Mouse (Mus musculus): ENCODE measurements at regions not wholly inside any gene's neighbourhood (a gene's known extent, or its start where the extent isn't known, plus 50 kb on each side); places are given as distances from the start of the nearest gene placed in this dataset.

GRCm38 (mm10) chr6:111866101-111866598 lies 407.4 kb upstream of the Lmcd1 start:
- intact Hi-C loops (cut with DNase I) = no loop called here
- no peak for DNase-seq

GRCm38 (mm10) chr6:111882557-111882956 lies 391.0 kb upstream of the Lmcd1 start:
- DNase-seq = no peak
- intact Hi-C loops (cut with DNase I) = no loop called here

GRCm38 (mm10) chr6:111883946-111884345 lies 389.6 kb upstream of the Lmcd1 start:
- DNase-seq = peak in 1 of 2 experiments; percentile 2
- intact Hi-C loops (cut with DNase I) = no loop called here

- intact Hi-C loops (cut with DNase I) = no loop called here
- DNase-seq = no peak
Measured at GRCm38 (mm10) chr6:111911997-111912396, 361.6 kb upstream of the Lmcd1 start.

GRCm38 (mm10) chr6:111913771-111914405 lies 359.7 kb upstream of the Lmcd1 start:
- DNase-seq = no peak
- intact Hi-C loops (cut with DNase I) = no loop called here

- no peak for DNase-seq
- intact Hi-C loops (cut with DNase I) = no loop called here
Measured at GRCm38 (mm10) chr6:111917248-111917721, 356.3 kb upstream of the Lmcd1 start.

GRCm38 (mm10) chr6:111917868-111918597 lies 355.5 kb upstream of the Lmcd1 start:
- intact Hi-C loops (cut with DNase I) = no loop called here
- DNase-seq = peak in 1 of 2 experiments; percentile 17

- DNase-seq = no peak
- intact Hi-C loops (cut with DNase I) = no loop called here
Measured at GRCm38 (mm10) chr6:111932596-111932995, 341.0 kb upstream of the Lmcd1 start.

GRCm38 (mm10) chr6:111954401-111954800 lies 319.2 kb upstream of the Lmcd1 start:
- intact Hi-C loops (cut with DNase I) = no loop called here
- no peak for DNase-seq

- intact Hi-C loops (cut with DNase I) = no loop called here
- peak; percentile 1 to 12 for DNase-seq
Measured at GRCm38 (mm10) chr6:111965766-111966165, 307.8 kb upstream of the Lmcd1 start.

- peak; percentile 5 to 17 for DNase-seq
- intact Hi-C loops (cut with DNase I) = loop anchor here (10.0 kb wide), 1 partner anchor 189 kb away; no protein-coding TSS in a partner anchor
Measured at GRCm38 (mm10) chr6:111985452-111985851, 288.1 kb upstream of the Lmcd1 start.

- DNase-seq = no peak
- intact Hi-C loops (cut with DNase I) = no loop called here
Measured at GRCm38 (mm10) chr6:111995823-111996222, 277.7 kb upstream of the Lmcd1 start.

GRCm38 (mm10) chr6:112003784-112004471 lies 269.6 kb upstream of the Lmcd1 start:
- intact Hi-C loops (cut with DNase I) = no loop called here
- no peak for DNase-seq

GRCm38 (mm10) chr6:112026261-112027205 lies 247.0 kb upstream of the Lmcd1 start:
- DNase-seq = no peak
- intact Hi-C loops (cut with DNase I) = no loop called here

- intact Hi-C loops (cut with DNase I) = no loop called here
Measured at GRCm38 (mm10) chr6:112050548-112051184, 222.9 kb upstream of the Lmcd1 start.

GRCm38 (mm10) chr6:112052193-112052592 lies 221.4 kb upstream of the Lmcd1 start:
- intact Hi-C loops (cut with DNase I) = no loop called here
- DNase-seq = no peak

More at GRCm38 (mm10) chr6:112050548-112051184, 222.9 kb upstream of the Lmcd1 start:
- no peak for DNase-seq

- DNase-seq = no peak
- intact Hi-C loops (cut with DNase I) = no loop called here
Measured at GRCm38 (mm10) chr6:112057895-112058294, 215.7 kb upstream of the Lmcd1 start.

- DNase-seq = no peak
- intact Hi-C loops (cut with DNase I) = no loop called here
Measured at GRCm38 (mm10) chr6:112062956-112063355, 210.6 kb upstream of the Lmcd1 start.

GRCm38 (mm10) chr6:112090597-112090996 lies 183.0 kb upstream of the Lmcd1 start:
- DNase-seq = no peak
- intact Hi-C loops (cut with DNase I) = no loop called here

Data from heart, postnatal 10 days (tissue).